Mouse (Mus musculus): ENCODE data around the gene Cmss1.
A peak's percentile ranks its signal among the peaks of the same experiment; 100 is the strongest.

Cmss1 gene

DNA sequence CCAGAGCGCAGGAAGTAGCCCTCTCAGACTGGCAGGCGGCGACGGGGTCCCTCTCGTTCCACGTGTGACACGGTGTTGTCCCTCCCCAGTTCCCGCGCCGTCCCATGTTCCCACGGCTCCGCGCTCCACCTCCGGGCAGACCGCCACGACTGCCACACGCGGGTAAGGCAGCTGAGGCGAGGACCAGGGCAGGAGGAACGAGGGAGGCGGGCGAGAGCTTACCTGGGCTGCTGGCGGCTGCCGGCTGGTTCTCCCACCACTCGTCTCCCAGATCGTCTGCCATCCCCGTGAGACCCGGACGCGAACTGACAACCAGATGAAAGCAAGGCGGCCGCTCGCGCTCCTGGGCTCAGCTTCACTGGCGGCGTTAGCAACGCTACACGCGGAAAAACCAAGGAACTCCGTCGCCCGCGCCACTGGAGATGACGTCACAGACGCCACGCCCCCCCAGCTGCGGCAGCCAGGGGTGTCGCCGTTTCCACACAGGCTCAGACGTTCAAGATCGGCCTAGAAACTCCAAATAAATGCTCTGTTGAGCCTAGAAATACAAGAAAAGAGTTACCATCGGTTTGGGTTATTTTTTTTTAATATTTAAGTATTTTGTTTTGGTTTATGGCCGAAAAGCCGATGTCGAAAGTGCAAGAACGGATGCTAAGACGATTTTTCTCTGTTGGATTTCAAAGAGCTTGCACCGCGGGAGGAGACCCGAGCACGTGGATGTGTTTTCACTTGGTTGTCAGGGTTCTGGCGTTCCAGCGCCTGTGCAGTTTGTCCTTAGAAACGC is at the start of gene Cmss1:
Cmss1 (minus strand) TSS at position 421 of the 784 bp plus-strand sequence.
- peak; percentile 57 for DNase-seq (ENCODE audit: low spot score)

DNA sequence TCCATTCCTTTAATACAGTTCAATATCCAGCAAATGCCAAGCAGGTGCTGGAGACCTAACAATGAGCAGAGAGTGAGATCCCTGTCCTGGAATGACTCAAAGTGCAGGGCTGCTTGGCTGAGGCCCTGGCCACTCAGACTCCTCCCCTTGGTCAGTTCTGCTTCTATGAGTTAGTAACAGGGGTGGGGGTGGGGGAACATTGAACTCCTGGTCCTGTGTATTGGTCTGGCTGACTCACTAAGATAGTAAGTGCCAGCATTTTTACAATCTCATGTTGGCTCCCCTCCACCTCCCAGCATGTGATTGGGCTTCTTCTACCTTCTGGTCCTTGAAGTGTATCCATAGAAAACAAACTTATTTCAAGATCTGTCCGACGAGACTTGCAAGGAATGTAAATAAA is 43.2 kb upstream of the Cmss1 start:
- DNase-seq (ENCODE audit: low spot score), result no peak

DNA sequence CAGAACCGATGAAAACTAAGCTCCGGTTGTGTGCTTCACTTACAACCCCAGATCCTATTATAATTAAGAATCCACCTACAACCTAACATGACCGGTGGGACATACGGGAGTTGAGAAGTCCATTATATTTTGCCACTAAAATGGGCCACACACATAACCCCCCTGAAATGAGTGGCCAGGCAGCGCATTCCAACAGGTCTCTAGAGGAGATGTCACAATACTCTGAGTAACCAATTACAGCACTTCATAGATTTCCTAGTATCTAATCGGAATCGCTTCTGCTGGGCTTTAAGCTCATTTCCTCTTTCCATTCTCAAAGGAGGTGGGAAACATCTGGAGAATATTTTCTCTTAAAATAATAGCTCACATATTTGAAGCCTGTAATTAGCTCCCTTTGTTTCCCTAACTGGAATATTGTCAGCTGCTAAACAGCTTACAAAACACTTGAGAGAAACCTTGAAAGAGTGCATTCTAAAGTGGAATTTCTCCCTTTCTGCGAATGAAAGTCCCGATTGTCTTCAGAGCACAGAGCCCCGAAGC is 34.8 kb upstream of the Cmss1 start:
- no peak for DNase-seq (ENCODE audit: low spot score)

DNA sequence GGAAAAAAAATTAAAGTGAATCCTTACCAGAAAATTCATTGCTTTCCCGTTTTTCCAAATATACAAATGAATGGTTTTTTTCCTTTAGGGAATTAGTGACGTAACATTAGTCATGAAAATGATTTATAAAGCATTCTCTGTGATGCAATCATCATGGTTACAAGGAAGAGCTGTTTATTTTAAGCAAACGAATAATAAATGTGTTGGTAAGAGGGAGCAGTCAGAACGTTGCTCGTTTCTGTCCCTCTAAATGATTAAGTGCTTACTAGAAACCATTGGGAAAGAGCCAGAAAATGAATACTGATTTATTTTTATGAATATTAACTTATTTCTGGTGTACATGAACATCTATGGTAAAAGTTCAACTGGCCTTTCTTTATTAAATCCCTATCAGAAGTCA is 28.1 kb upstream of the Cmss1 start:
- no peak for DNase-seq (ENCODE audit: low spot score)

DNA sequence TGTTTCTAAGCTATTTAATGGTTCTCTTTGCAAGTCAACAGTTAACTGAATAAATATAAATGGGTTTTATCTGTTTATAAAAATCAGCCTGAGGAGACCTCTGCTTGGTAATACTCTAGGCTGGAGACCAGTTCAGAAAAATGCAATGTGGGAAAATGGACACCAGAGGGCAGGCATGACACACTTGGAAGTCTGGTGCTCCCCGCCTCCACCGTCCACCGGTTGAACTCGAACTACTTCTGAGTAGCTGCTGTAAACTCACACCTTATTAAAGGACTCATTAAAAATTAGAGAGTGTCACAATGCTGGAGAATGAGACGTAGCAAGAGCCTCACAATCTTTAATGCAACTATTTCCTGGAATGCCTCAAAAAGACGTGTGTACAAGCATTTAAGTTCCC is 27.5 kb upstream of the Cmss1 start:
- DNase-seq (ENCODE audit: low spot score), result peak; percentile 43

DNA sequence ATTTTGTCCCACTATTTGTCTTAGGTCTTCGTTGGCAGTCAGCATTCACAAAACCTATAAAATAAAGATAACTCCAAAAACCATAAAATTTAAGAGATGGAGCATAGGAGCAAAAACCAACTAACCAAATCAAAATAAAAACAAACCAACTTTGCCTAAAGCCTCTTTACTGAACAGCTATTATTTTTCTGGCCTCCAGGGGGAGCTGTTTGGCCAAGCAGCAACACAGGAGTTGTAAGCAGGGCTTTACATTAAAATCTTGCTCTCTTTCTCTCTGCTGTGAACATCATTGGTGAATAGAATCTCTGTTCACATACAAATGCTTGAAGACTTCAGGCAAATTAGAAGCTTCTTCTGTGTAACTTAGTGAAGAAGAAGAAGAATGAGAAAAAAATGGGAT is 5.1 kb upstream of the Cmss1 start:
- DNase-seq (ENCODE audit: low spot score), result no peak

DNA sequence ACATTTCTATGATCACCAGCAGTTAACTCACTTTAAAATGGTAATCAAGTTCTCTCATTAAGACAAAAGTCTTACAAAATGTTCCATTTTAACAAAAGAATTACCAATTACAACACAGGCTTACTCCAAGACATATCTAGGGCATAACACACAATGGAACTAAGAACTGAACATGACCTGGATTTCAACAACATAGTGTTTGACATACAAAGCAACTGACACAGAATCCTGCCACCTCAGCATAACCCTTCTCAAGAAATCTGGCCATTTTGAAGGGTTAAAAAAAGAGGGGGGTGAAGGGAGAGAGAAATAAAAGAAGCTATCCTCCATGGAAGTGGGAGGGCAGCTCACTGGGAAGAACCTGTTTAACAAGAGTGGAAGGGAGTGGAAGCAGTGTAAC is 5.6 kb downstream of the Cmss1 start:
- no peak for DNase-seq (ENCODE audit: low spot score)

DNA sequence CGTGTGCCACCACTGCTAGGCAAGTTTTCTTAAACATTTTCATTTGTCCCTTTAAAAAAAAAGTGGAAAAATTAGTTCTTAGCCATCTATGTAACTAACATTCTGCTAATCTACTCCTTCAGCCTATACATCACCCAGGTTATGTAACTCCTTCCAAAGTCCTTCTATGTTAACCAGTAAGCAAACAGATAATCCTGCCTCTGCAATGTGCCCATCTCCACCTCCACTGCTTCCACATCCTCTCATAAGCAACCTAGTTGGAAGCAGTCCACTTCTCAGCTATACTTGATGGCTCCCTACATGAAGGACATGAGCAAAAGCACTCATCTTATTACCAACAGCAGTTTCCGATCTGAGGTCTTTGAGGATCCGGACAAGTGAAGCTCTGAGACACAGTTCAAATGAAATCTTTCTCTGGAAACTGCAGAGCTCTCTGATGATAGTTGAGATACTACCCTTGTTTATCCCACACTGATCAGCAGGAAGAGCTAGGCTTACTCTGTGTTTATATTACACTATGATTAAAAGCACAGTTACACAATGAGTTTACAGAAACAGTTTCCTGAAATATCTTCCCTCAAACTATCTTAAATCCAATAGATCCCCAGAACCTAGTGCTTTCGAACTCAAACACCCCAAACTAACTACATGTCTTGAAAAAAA is 9.2 kb downstream of the Cmss1 start:
- no peak for DNase-seq (ENCODE audit: low spot score)

DNA sequence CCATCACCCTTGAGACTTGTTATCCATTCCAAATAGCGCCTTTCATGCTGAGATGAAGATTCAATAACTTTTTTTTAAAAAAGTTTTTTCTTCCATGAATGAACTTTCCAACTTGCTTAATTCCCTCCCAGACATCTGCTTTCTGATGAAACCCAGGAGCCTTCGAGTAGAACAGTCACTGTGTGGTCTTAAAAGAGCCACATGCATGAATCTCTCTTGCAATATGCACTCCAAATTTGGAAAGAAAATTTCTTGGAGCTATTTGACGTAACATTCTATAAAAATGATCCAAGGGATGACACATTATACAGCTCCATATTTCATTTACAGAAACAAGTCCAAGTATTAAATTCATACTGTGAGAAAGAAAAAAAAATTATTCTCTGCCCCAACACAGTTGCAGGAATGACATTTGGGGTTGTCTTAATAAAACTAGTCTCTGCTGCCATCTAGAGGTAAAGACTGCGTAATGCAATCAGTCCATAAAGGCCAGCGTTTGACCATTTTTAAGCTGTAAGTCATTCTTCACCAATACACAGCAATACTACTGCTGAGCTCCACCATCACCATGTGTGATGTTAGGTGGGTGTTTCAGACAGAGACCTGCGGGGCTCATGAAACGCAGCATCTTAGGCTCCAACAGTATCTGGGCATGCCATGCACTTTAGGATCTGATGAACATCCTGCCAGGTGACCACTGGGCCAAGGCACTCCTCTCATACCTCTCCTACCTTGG is 13.1 kb downstream of the Cmss1 start:
- DNase-seq (ENCODE audit: low spot score), result peak; percentile 33

DNA sequence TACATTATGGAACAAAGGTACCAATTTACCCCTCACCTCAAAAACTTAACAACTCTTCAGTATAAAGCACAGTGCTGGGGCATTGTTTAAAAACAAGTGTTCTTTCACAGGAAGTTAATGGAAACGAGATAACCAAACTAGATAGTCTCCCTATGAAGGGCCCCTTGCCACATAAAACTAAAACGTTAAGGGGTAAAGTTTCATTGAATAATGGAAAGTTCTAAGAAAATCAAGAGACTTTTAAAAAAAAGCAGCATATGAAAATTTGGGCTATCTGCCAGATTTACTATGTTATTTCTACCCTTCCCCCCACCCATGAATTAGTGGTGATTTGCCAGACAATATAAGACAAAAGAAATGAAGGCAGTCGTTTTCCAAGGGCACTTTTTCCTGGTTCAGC is 21.5 kb downstream of the Cmss1 start:
- DNase-seq (ENCODE audit: low spot score), result no peak

DNA sequence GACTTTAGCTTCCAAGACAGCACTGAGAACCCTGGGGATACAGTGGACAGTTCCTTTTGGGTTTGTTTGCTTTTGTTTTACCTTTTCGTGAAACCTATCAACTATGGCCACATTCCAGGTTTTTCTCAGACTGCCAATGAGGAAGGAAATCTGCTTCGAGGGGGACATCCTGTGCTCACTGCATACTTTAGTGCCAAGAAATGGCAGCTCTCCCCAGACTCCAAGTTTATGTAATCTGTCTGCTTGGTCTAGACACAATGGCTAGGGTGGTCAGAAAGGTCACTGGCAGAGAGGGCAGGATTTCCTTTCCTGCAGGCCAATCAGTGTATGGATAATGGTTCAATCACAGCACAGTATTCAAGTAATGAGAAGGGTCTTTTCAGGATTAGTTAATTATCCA is 24.7 kb downstream of the Cmss1 start:
- DNase-seq (ENCODE audit: low spot score), result no peak

DNA sequence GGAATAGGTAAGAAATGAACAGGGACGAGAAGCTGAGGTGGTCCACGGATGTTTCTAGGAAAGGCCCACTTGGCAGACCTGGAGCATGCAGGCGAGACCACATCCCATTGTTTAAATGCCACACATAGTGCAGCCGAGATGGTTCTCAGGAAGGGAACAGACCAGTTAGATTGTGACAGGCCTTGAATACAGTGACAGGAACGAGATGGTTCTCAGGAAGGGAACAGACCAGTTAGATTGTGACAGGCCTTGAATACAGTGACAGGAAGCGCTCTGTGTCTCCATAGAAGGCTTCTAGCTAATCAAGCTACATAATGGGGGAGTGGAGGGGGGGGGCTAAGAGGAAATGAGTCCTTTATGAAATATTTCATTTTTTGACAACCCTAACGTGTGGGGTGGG is 26.6 kb downstream of the Cmss1 start:
- no peak for DNase-seq (ENCODE audit: low spot score)

DNA sequence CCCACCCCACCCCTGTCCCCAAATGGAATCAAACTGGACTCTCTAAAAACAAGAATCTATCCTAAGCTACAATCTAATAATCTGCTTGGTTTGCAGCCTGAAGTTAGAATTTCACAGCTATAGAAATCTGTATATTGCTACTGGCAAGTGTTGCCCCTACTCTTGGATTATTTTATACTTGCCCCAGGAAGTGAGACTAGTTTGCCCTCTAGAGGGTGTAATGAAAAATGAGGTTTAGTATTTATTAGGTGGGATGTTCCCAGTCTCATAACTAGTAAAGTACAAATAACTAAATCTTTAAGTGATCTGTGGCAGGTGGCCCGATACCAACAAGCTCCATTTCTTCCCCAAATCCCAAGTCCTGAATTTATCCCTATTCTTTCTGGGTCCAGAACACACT is 29.1 kb downstream of the Cmss1 start:
- no peak for DNase-seq (ENCODE audit: low spot score)

DNA sequence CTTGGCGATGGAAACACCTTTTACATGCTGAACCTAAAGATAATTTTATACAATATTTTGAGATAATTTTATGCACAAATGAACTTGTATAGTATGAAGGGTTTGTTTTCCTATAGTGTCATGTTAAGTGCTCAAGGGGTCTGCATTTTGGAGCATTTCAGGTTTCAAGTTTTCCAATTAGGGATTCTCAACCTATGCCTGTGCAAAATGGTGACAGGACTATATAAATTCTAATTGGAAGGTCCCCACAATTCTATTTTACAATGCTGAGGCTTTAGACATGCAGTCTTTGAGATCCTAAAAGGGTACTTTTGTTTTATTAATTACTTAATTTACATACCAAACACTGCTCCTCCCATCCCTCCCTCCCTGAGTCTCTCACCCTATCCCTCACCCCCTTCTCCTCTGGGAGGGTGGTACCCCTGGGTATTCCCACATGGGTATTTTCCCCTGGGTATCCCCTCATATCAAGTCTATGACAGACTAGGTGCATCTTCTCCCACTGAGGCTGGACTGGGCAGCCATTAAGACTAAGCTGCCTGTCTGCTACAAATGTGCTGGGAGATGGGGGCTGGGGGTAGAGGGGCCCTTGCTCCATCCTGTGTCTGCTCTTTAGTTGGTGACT is 30.8 kb downstream of the Cmss1 start:
- DNase-seq (ENCODE audit: low spot score), result no peak

DNA sequence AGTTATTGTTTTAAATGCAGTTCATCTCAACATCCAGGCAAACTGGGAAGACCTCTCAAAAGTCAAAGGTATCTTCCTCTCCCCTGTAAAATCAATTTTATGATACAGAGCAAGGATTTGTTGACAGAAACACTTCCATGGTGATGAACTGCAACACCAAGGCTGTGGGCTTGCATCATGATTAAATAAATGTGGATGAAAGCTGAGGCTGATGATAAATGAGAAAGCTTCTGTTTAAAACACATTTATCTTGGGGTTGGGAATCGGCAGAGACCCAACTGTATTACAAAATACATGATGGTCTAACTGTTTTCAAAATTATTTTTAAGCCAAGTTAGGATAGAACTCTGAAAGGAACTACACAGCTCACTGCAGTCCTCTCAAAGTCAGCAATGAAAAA is 32.8 kb downstream of the Cmss1 start:
- no peak for DNase-seq (ENCODE audit: low spot score)

DNA sequence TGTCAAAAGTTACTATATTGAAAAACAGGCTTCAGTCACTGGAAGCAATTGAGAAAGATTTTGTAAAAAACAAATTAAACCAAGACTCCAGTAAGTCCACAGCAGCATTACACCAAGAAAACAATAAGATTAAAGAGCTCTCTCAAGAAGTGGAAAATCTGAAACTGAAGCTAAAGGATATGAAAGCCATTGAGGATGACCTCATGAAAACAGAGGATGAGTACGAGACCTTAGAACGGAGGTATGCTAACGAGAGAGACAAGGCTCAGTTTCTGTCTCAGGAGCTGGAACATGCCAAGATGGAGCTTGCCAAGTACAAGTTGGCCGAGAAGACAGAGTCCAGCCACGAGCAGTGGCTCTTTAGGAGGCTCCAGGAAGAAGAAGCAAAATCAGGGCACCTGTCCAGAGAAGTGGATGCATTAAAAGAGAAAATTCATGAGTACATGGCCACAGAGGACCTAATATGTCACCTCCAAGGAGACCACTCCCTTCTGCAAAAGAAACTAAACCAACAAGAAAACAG is 35.8 kb downstream of the Cmss1 start:
- DNase-seq (ENCODE audit: low spot score), result no peak

DNA sequence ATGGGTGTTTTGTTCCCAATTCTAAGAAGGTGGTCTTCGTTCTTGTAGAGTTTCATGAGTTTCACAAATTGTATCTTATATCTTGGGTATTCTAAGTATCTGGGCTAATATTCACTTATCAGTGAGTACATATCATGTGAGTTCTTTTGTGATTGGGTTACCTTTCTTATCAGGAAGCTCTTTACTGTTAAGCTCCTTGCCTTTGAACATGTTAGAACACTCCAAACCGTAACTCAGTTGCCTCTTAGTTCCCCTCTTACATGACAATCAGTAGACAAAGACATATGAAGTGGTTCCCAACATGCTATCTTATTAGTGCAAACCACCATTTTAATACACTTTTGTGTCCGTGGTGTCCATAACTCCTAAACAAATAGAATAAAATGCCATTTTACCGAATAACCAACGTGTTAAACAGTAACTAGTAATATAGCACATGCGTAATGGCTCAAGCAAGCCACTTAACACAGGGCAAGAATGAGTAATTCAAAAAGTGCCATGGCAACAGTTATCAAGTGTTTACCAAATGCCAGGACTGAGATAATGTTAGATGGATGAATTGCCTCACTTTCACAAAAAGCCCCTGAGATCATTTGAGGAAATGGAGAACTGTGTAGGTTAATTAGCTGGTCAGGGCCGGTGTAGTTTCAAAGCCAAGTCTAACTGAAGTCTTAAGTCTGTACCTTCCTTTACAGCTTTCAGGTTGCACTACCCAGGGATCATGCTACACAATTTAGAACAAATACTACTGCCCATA is 37.8 kb downstream of the Cmss1 start:
- DNase-seq (ENCODE audit: low spot score), result no peak

DNA sequence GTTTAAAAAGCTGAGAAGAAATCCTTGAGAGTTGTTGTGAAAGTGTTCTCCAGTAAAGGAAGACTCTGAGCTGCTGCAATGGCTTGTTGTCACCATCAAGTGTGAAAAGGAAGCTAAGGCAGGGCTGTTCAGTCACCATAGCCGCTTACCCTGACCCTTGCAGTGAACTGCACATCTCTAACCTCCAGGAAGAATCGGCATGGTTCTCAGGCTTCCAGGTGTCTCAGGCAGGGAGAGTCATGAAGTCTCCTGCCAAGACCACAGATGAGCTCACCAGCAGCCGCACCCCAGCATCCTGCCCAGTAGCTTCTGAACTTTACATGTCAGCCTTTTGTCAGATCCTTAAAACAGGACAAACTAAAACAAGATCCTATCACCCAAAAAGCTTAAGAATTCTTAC is 40.4 kb downstream of the Cmss1 start:
- no peak for DNase-seq (ENCODE audit: low spot score)

DNA sequence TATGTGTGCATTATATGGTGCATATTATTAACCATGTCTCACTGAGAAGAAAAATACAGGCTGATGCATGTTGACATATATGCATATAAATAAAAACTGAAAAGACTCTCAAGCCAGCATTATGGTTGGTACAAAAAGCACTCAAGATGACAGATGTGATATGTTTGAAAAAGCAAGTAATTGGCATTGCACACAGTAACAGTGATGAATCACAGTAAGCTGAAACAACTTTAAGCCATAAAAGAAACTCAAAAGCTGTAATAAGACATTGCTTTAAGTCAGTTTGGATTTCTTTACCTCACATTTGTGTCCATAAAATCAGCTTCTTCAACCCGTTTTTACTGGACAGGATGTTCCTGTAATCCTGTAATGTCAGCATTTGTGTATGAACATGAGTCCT is 41.9 kb downstream of the Cmss1 start:
- DNase-seq (ENCODE audit: low spot score), result no peak

DNA sequence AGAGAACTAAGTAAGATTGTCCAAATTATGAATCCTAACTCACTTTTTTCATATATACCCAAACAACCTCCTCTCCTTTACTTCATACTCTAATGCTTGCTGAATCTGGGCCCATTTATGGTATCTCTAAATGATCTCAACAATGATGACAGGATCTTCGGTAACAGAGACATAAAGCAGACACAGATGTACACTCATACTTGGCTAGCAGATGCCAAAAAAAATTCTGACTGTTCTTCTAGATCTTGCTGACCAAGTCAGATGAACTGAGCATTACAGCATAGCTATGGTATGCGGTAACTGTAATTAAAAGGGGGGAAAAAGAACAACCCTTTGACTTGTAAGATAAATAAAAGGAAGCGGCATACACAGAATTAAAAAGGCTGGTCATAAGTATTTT is 43.2 kb downstream of the Cmss1 start:
- no peak for DNase-seq (ENCODE audit: low spot score)

DNA sequence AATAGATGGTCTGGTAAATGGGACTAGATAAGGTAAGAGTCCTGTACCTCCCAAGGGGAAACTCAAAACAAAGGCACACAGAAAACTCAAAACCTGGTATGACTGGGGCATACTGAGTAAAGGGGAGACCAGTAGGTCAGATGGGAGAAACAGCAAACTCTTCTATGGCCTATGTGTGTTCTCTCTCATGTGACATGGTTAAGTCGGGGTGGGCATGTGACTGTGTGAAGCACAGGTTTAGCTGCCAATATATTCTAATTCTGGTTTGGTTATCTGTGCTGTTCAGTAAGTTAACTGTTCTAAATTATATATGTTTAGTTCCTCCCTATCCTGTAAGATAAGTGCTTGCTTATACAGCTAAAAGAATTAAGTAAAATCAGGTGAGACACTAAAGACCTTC is 46.5 kb downstream of the Cmss1 start:
- no peak for DNase-seq (ENCODE audit: low spot score)

DNA sequence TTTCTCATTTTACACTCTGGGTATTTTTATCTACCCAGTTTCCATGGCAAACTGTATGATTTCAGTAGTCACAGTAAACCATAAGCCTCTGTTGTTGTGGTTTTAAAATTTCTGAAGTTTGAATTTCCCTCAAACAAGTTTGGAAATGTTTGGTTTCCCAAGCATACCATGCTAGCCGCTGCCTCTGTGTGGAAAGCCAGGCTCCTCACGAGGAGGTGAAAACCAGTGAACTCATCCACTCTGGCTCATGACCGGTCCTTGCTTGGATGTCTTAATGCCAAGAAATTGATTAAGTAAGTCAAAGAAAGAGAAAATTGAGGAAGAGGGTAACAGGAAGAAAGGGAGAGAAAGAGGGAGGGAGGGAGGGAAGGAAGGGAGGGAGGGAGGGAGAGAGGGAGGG is 48.4 kb downstream of the Cmss1 start:
- no peak for DNase-seq (ENCODE audit: low spot score)
